Mouse (Mus musculus): ENCODE data around the gene Osbpl3.

The Osbpl3 gene

GRCm38 (mm10) chr6:50368502-50369292, 87.3 kb downstream of the Osbpl3 start:
- DNase-seq, result no peak

GRCm38 (mm10) chr6:50367836-50368235, 88.2 kb downstream of the Osbpl3 start:
- DNase-seq, result no peak

GRCm38 (mm10) chr6:50366724-50367123, 89.3 kb downstream of the Osbpl3 start:
- DNase-seq, result no peak

- no peak for DNase-seq
Observed at GRCm38 (mm10) chr6:50366319-50366718, 89.7 kb downstream of the Osbpl3 start.

- no peak for DNase-seq
Observed at GRCm38 (mm10) chr6:50364364-50364763, 91.6 kb downstream of the Osbpl3 start.

GRCm38 (mm10) chr6:50363385-50363784, 92.6 kb downstream of the Osbpl3 start:
- DNase-seq, result no peak

- no peak for DNase-seq
Observed at GRCm38 (mm10) chr6:50362704-50363261, 93.2 kb downstream of the Osbpl3 start.

- DNase-seq, result no peak
Observed at GRCm38 (mm10) chr6:50362196-50362595, 93.8 kb downstream of the Osbpl3 start.

GRCm38 (mm10) chr6:50358104-50358679, 97.8 kb downstream of the Osbpl3 start:
- peak; percentile 15 for DNase-seq

GRCm38 (mm10) chr6:50354688-50355660, 101.0 kb downstream of the Osbpl3 start:
- peak; percentile 16 for DNase-seq

- DNase-seq, result no peak
Observed at GRCm38 (mm10) chr6:50352812-50353211, 103.2 kb downstream of the Osbpl3 start.

- no peak for DNase-seq
Observed at GRCm38 (mm10) chr6:50350911-50351310, 105.1 kb downstream of the Osbpl3 start.

GRCm38 (mm10) chr6:50348619-50349018, 107.4 kb downstream of the Osbpl3 start:
- DNase-seq, result no peak

GRCm38 (mm10) chr6:50346204-50346603, 109.8 kb downstream of the Osbpl3 start:
- no peak for DNase-seq

GRCm38 (mm10) chr6:50340226-50340906, 115.6 kb downstream of the Osbpl3 start:
- DNase-seq, result no peak

GRCm38 (mm10) chr6:50337431-50337830, 118.6 kb downstream of the Osbpl3 start:
- DNase-seq, result no peak

GRCm38 (mm10) chr6:50336376-50336775, 119.6 kb downstream of the Osbpl3 start:
- DNase-seq, result no peak

- no peak for DNase-seq
Observed at GRCm38 (mm10) chr6:50334846-50335821, 120.9 kb downstream of the Osbpl3 start.

- DNase-seq, result no peak
Observed at GRCm38 (mm10) chr6:50333346-50333745, 122.7 kb downstream of the Osbpl3 start.

- no peak for DNase-seq
Observed at GRCm38 (mm10) chr6:50331477-50331876, 124.5 kb downstream of the Osbpl3 start.

- no peak for DNase-seq
Observed at GRCm38 (mm10) chr6:50329380-50329779, 126.6 kb downstream of the Osbpl3 start.

Data from liver (tissue).